Mouse (Mus musculus) liver, embryonic 18 days (tissue): Measurements from ENCODE around the gene Ccdc181. TPM values are rescaled to one million over a fixed set of nuclear protein-coding genes. Genes with fewer than 3 reads are reported as not detected.

Source experiments
- polyA plus RNA-seq: library from polyadenylated mRNA; depleted of rRNA; stranded (reverse); fragments of >200 nt; gene quantifications from 2 replicates; pipeline ENCODE4 v1.2.3, GENCODE M21; 2012; rRNA removed

Gene Ccdc181
- polyA plus RNA-seq: 1.8 TPM in 2 replicates

DNA sequence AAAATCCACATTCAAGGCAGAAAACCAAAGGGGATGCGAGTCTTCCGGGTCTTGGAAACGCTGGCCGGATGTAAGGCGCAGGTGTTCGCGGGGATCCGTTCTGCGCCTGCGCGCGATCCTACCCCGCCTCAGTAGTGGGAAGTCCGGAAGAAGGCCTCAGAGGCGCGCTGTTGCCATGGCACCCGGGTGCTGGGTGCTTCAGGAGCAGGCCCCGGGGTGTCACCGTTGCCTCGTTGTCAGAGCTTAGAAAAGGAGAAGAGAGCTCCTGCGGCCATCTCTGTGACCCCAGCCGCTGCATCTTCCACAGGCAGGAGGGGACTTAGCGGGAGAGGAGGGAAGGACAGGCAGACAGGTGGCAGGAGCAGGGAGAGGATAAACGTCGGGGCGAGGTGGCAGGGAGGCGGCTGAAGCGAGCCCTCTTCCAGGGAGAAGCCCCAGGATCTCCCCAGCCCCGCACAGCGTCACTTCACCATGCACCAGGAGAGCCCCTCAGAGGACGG, at the start of gene Ccdc181:
Gene Ccdc181 (plus strand): TSS at position 131 of the 500 bp plus-strand sequence.

DNA sequence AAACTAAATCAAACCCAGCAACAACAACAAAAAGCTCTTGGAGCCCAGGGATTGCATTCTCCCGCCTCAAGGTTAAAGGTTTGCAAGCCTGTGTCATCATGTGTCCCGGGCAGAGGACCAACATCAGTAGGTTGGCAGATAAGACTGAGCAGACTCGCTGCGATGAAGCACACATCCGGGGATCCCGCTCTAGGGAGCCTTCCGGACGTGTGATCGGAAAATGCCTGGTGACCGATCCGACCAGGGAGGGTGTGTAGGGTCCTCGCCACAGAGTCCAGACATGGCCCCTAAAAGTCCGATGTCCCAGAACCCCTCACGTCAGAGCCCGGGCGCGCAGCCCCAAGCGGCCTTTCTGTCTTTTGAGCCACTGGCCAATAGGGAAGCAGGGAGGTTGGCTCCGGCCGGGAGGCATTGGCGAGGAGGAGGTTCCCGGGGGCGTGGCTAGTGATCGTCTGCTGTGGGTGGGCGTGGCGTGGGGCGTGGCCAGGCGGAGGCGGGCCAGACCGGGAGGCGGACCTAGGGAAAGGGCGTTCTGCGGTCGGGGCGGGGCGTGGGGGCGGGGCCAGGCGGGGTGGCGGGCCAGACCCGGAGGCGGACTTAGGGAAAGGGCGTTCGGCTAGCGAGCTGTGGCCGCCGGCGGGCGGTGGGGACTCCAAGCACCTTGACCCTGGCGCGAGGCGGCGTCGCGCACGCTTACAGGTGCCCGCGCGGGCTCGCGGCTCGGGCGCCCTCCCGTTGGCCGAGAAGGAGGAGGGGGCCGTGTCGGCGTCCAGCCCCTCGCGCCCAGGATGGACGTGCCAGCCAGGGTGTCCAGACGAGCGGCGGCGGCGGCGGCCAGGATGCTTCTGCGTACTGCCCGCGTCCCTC, 26.7 kb upstream of the Ccdc181 start, which contains the start of gene Slc19a2:
Gene Slc19a2 (plus strand): TSS at position 582 of the 867 bp plus-strand sequence.

GRCm38 (mm10) chr1:164303821-164304220, 28.4 kb downstream of the Ccdc181 start, which contains the start of gene Nme7:
TSS of gene Nme7 (plus strand) at chr1:164304121.

GRCm38 (mm10) chr1:164307124-164307751, 31.9 kb downstream of the Ccdc181 start, which contains the start of gene Blzf1:
TSS of gene Blzf1 (minus strand) at chr1:164307489.

Other genes with a start within 250 kb of the Ccdc181 start
- 0.10 and 0.13 TPM in 2 replicates for gene Sele, start 227.4 kb upstream of the Ccdc181 start, polyA plus RNA-seq
- gene Sell, start 213.6 kb upstream of the Ccdc181 start, polyA plus RNA-seq: 12.2 and 12.4 TPM in 2 replicates
- gene Selp, start 160.3 kb upstream of the Ccdc181 start, polyA plus RNA-seq: 0.78 and 0.87 TPM in 2 replicates
- gene F5, start 123.7 kb upstream of the Ccdc181 start, polyA plus RNA-seq: 23.0 and 23.1 TPM in 2 replicates
- 27.1 and 35.8 TPM in 2 replicates for gene Slc19a2, start 26.5 kb upstream of the Ccdc181 start, polyA plus RNA-seq
- 4.5 and 4.9 TPM in 2 replicates for gene Nme7, start 28.5 kb downstream of the Ccdc181 start, polyA plus RNA-seq
- gene Blzf1, start 31.9 kb downstream of the Ccdc181 start, polyA plus RNA-seq: 5.0 and 5.1 TPM in 2 replicates
- 24.8 and 28.4 TPM in 2 replicates for gene Atp1b1, start 182.8 kb downstream of the Ccdc181 start, polyA plus RNA-seq